Mouse (Mus musculus): Measurements from ENCODE around the gene Skida1. TPM values are rescaled to one million over a fixed set of nuclear protein-coding genes. Genes with fewer than 3 reads are reported as not detected.

Skida1 gene
- polyA plus RNA-seq, 1 experiment from 2014 or later: 2.4 TPM

DNA sequence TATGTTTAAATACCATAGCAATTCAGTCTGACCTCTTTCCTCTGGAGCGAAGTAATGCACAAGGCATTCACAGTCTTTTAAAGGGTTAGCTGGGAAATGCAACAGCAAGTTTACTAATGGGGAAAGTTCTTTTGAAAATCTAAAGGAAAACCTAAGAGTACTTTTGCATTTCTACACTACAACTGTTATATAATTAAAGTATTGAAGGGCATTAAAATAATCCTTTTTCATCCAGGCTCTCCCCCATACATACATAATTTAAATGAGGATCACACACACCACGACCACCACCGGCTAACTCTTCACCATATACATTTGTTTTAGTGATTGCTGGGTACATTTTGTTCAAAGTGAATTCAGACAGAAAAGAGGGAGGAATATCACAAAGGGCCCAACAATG lies 3.7 kb upstream of the Skida1 start:
- ATAC-seq (replicated peaks; ENCODE audit: low FRiP score): no peak
- Histone ChIP-seq H3K27ac (ENCODE audit: low read depth, low read length) (no peak overlapping the region), H3K27me3 (replicated peaks; ENCODE audit: control insufficient read depth, insufficient read depth, low read length) (peaks cover 8% of the 10 kb centered on the region; the same call in 1 of the 2 replicates)

DNA sequence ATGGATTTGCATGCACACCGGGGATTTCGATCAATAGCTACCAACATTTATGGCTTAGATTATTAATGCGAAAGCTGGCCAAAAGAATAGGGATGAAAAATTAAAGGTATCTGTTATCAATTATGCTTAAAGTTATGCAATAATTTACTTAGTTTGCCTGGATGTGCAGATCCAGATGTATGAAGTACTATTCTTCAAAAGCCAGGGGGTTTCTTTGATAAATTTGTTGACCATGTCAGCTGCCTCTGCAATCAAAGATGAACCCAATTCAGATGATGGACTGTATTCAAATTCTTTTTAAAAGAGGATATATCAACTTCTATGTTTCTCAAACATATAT lies 3.0 kb upstream of the Skida1 start:
- Histone ChIP-seq H3K9me3 (ENCODE audit: control insufficient read depth, low read length) (no peaks in the 10 kb centered on the region), H3K27ac (ENCODE audit: low read depth, low read length) (no peak overlapping the region)
- no peak for DNase-seq (ENCODE audit: low spot score)

More for the DNA sequence above, 3.7 kb upstream of the Skida1 start:
- H3K4me1 ChIP-seq (replicated peaks; ENCODE audit: control insufficient read depth, insufficient read depth, low read length): peaks cover 6% of the 10 kb centered on the region; the same call in 1 of the 2 replicates
- H3K4me2 ChIP-seq: no peak overlapping the region
- no peaks in the 10 kb centered on the region for H3K36me3 ChIP-seq (ENCODE audit: control insufficient read depth, insufficient read depth, low read length)
- no peak overlapping the region for H3K9ac ChIP-seq (ENCODE audit: low read depth, low read length)
- H3K9me3 ChIP-seq (ENCODE audit: control insufficient read depth, low read length): no peaks in the 10 kb centered on the region
- H3K4me3 ChIP-seq (ENCODE audit: low read depth, low read length): no peak overlapping the region
- 66% methylated on average over 3 of the region's 3 CpGs for WGBS
- DNase-seq (ENCODE audit: low spot score): no peak

DNA sequence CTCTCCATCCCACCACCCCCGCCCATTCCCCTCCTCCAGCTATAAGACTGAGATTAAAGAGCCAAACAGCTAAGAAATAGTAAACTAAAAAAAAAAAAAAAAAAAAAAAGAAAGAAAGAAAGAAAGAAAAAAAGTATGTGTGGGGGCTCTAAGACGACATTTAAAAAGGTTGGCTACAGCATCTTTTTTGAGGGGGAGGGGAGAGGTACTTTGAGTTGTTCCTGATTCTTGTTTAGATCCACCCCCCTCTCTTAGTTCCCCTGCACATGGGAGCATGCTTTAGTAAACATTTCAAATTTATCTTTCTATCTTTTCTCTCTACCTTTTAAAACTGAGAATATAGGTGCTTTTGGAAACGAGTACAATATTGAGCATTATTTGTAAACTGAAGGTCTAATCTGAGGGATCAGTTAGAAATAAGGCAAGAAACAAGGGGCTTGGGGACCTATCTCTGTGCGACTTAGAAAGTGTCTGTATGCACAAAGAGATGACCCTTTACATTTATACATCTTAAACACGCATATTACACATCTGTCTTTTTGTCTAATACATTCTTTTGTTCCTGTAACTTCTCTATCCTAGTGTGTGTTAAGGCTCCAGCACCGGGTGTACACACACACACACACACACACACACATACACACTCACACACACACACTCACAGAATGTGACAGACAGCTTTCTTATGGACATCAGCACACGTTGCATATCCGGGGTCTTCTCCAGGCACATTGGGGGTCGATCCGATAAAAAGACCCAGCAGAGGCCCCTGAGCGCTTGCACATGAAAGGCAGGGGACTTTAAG lies 2.4 kb upstream of the Skida1 start:
- Histone ChIP-seq H3K36me3 (ENCODE audit: control insufficient read depth, insufficient read depth, low read length) (no peaks in the 10 kb centered on the region), H3K4me1 (replicated peaks; ENCODE audit: control insufficient read depth, insufficient read depth, low read length) (peaks cover 6% of the 10 kb centered on the region; the same call in 1 of the 2 replicates), H3K9me3 (ENCODE audit: control insufficient read depth, low read length) (no peaks in the 10 kb centered on the region), H3K27ac (ENCODE audit: low read depth, low read length) (no peak overlapping the region), H3K4me3 (ENCODE audit: low read depth, low read length) (no peak overlapping the region), H3K27me3 (replicated peaks; ENCODE audit: control insufficient read depth, insufficient read depth, low read length) (peaks cover 14% of the 10 kb centered on the region), H3K9ac (ENCODE audit: low read depth, low read length) (no peak overlapping the region), H3K4me2 (peak overlapping the region; percentile 96)
- ATAC-seq (replicated peaks; ENCODE audit: low FRiP score): no peak
- DNase-seq (ENCODE audit: low spot score): no peak
- 36% methylated on average over 11 of the region's 11 CpGs for WGBS

More for the DNA sequence above, 3.0 kb upstream of the Skida1 start:
- H3K36me3 ChIP-seq (ENCODE audit: control insufficient read depth, insufficient read depth, low read length): no peaks in the 10 kb centered on the region
- no peak overlapping the region for H3K4me3 ChIP-seq (ENCODE audit: low read depth, low read length)
- 66% methylated on average over 3 of the region's 3 CpGs for WGBS
- peaks cover 6% of the 10 kb centered on the region; the same call in 1 of the 2 replicates for H3K4me1 ChIP-seq (replicated peaks; ENCODE audit: control insufficient read depth, insufficient read depth, low read length)
- no peak for ATAC-seq (replicated peaks; ENCODE audit: low FRiP score)
- no peak overlapping the region; the same call in 1 of the 2 replicates for H3K4me2 ChIP-seq
- H3K9ac ChIP-seq (ENCODE audit: low read depth, low read length): no peak overlapping the region
- peaks cover 10% of the 10 kb centered on the region; the same call in 1 of the 2 replicates for H3K27me3 ChIP-seq (replicated peaks; ENCODE audit: control insufficient read depth, insufficient read depth, low read length)

DNA sequence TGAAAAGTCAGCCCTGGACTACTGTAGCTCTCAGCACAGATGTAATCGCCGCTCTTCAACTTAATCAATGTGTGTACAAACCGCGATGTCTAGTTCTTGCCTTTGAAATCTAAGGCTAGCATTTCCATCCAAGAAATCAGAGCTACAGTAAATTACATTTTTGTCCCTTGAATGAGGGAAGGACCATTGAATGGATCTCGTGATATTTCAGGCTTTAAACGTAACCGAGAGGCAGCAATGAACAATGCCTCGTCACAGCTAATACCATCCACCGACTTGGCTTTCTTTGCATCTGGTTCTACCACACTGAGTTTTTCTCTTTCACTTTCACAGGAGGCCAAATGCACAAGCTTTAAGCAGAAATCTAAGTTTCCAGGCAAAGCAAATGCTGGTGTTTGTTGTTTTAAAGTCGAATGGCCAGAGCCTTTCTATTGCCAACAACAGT lies 1.7 kb upstream of the Skida1 start:
- H3K27me3 ChIP-seq (replicated peaks; ENCODE audit: control insufficient read depth, insufficient read depth, low read length): peaks cover 20% of the 10 kb centered on the region
- no peaks in the 10 kb centered on the region for H3K9me3 ChIP-seq (ENCODE audit: control insufficient read depth, low read length)
- peak overlapping the region; percentile 96 for H3K4me2 ChIP-seq
- 0 out of 2 replicates have a peak overlapping the region, but pooled peaks have one; percentile 6 for H3K9ac ChIP-seq (ENCODE audit: low read depth, low read length)
- H3K4me1 ChIP-seq (replicated peaks; ENCODE audit: control insufficient read depth, insufficient read depth, low read length): peaks cover 6% of the 10 kb centered on the region
- peak overlapping the region; percentile 23; the same call in 1 of the 2 replicates for H3K4me3 ChIP-seq (ENCODE audit: low read depth, low read length)
- no peak overlapping the region for H3K27ac ChIP-seq (ENCODE audit: low read depth, low read length)
- ATAC-seq (replicated peaks; ENCODE audit: low FRiP score) (no peak), DNase-seq (ENCODE audit: low spot score) (no peak)
- 15% methylated on average over 10 of the region's 10 CpGs for WGBS
- no peaks in the 10 kb centered on the region for H3K36me3 ChIP-seq (ENCODE audit: control insufficient read depth, insufficient read depth, low read length)

DNA sequence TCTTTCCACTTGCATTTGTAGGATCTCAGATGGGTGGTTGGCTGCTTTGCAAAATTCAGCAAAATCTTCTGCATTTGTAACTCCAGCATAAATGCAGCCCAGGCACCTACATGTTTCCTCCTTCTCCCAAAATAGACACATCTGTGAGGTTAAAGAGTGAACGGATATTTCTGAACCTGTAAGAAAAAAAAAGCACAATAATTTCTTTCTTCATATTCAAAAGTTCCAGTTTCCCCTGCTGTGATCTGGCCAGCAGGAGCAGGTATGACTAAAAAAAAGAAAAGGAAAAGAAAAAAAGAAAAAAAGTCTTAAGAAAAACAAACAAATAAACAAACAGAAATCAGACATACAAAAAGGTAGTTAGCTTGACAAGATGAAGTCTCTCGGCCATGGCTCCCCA lies 1.2 kb upstream of the Skida1 start:
- ATAC-seq (replicated peaks; ENCODE audit: low FRiP score): no peak
- DNase-seq (ENCODE audit: low spot score): no peak
- Histone ChIP-seq H3K4me2 (peak overlapping the region; percentile 96), H3K27ac (ENCODE audit: low read depth, low read length) (0 out of 2 replicates have a peak overlapping the region, but pooled peaks have one; percentile 72), H3K36me3 (ENCODE audit: control insufficient read depth, insufficient read depth, low read length) (no peaks in the 10 kb centered on the region), H3K9me3 (ENCODE audit: control insufficient read depth, low read length) (no peaks in the 10 kb centered on the region), H3K9ac (ENCODE audit: low read depth, low read length) (no peak overlapping the region), H3K4me3 (ENCODE audit: low read depth, low read length) (no peak overlapping the region), H3K27me3 (replicated peaks; ENCODE audit: control insufficient read depth, insufficient read depth, low read length) (peaks cover 20% of the 10 kb centered on the region), H3K4me1 (replicated peaks; ENCODE audit: control insufficient read depth, insufficient read depth, low read length) (peaks cover 6% of the 10 kb centered on the region)
- WGBS: 24% methylated on average over 2 of the region's 2 CpGs

DNA sequence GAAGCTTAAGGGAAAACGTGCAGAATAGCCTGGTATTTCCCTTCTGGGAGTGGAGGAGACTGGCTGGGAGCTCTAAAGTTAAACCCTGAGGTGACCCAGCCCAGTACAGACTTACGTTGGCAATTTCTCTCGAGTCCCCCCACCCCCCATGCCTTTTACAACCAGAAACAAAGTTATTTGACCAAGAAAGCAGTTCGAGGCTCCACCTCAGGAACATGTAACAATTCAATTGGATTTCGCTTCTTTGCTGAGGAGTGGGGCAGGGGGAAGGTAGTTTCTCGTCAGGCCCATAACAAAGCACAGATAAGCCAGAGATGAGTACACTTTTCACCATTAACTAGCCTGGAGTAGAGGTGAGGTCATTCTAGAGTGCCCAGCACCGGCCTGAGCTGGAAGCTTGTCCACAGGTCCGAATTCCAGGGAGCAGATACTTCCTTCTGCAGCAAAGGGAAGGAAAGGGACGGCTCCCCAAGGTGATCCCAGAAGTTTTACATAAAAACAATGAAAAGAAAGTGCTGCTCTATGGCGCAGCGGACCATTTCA lies 499 bp upstream of the Skida1 start:
- Histone ChIP-seq H3K9me3 (ENCODE audit: control insufficient read depth, low read length) (no peaks in the 10 kb centered on the region), H3K4me2 (peak overlapping the region; percentile 96), H3K36me3 (ENCODE audit: control insufficient read depth, insufficient read depth, low read length) (no peaks in the 10 kb centered on the region), H3K27ac (ENCODE audit: low read depth, low read length) (peak overlapping the region; percentile 72), H3K9ac (ENCODE audit: low read depth, low read length) (0 out of 2 replicates have a peak overlapping the region, but pooled peaks have one; percentile 2), H3K27me3 (replicated peaks; ENCODE audit: control insufficient read depth, insufficient read depth, low read length) (peaks cover 20% of the 10 kb centered on the region), H3K4me3 (ENCODE audit: low read depth, low read length) (peak overlapping the region; percentile 86), H3K4me1 (replicated peaks; ENCODE audit: control insufficient read depth, insufficient read depth, low read length) (peaks cover 6% of the 10 kb centered on the region)
- ATAC-seq (replicated peaks; ENCODE audit: low FRiP score) (no peak), DNase-seq (ENCODE audit: low spot score) (no peak)
- 14% methylated on average over 11 of the region's 11 CpGs for WGBS

DNA sequence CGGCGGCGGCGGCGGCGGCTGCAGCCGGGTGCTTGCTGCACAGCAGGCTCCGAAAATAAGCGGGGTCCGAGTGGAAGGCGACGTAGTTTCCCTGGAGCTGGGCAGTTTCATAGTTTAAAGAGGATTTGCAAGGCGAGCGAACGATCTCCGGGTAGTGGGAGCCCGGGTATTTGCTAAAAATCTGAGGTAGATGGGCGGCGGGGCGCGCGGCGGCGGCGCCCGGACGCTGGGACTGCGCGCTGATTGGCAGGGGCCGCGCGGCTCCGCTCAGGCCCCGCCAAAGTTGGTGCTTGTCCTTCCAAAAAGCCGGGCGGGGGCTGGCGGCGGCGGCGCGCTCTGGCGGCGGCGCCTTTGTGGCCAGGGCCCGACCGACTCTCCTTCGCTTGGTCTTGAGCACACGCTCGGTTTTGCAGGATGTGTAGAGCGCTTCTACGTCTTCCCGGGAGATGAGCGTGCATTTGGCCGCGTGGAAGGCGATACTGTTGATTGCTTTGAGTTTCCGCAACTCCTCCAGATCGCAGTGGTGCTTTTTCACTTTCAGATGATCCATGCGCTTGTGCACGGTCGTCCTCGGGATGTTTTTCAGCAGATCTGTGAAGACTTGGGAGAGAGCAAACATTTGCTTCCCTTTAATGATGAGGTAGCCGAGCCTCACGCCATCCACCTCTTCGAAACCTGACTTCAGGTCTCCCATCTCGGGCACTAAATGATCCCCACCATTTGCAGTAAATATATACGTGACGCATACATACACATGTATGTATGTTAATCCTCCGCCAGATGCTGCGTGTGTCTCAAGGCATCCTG lies 1.0 kb downstream of the Skida1 start:
- H3K27ac ChIP-seq (ENCODE audit: low read depth, low read length): peak overlapping the region; percentile 92
- ATAC-seq (replicated peaks; ENCODE audit: low FRiP score): peak; percentile 89
- H3K9ac ChIP-seq (ENCODE audit: low read depth, low read length): peak overlapping the region; percentile 88
- no peaks in the 10 kb centered on the region for H3K36me3 ChIP-seq (ENCODE audit: control insufficient read depth, insufficient read depth, low read length)
- peaks cover 7% of the 10 kb centered on the region for H3K4me1 ChIP-seq (replicated peaks; ENCODE audit: control insufficient read depth, insufficient read depth, low read length)
- H3K9me3 ChIP-seq (ENCODE audit: control insufficient read depth, low read length): no peaks in the 10 kb centered on the region
- H3K27me3 ChIP-seq (replicated peaks; ENCODE audit: control insufficient read depth, insufficient read depth, low read length): peaks cover 20% of the 10 kb centered on the region
- peak overlapping the region; percentile 96 for H3K4me2 ChIP-seq
- under 1% methylated on average over 70 of the region's 70 CpGs for WGBS
- H3K4me3 ChIP-seq (ENCODE audit: low read depth, low read length): peak overlapping the region; percentile 86
- peak; percentile 84 for DNase-seq (ENCODE audit: low spot score)
